Mouse (Mus musculus) telencephalon, adult 2 months (tissue): ENCODE data around the gene Ms4a3.
A peak's percentile ranks its signal among the peaks of the same experiment; 100 is the strongest.

ENCODE experiments used
- DNase-seq: peaks from one replicate; pipeline ENCODE4 v3.0.0-alpha.2; 2011; ENCODE audit warnings: low read depth, low spot score

Gene Ms4a3

DNA sequence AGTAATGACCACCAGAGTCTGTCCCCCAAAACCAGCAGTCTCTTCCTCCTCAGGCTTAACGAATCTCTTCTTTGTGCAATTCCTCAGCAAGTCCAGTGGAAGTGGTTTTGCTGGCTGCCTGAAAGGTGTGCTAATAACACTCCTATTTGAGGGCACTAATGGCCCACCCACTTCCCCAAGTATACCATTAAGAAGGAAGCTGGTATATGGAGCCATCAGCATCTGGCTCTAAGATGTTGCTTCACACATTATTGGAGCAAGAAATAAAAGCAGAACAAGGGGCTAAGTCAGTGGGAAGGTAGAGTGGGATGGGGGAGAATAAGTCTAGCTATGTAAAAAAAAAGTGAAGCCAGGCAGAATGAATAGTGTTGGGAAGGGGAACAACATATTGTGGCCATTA is at the start of gene Ms4a3:
TSS of gene Ms4a3 (minus strand) at position 120 of the 400 bp plus-strand sequence.
- no peak for DNase-seq

DNA sequence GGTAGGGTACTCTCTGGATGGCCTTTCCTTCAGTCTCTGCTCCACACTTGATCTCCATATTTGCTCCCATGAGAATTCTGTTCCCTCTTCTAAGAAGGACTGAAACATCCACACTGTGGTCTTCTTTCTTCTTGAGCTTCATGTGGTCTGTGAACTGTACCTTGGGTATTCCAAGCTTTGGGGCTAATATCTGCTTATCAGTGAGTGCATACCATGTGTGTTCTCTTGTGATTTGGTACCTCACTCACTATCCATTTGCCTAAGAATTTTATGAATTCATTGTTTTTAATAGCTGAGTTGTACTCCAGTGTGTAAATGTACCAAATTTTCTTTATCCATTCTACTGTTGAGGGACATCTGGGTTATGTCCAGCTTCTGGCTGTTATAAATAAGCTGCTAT is 20.9 kb upstream of the Ms4a3 start:
- DNase-seq, result no peak

DNA sequence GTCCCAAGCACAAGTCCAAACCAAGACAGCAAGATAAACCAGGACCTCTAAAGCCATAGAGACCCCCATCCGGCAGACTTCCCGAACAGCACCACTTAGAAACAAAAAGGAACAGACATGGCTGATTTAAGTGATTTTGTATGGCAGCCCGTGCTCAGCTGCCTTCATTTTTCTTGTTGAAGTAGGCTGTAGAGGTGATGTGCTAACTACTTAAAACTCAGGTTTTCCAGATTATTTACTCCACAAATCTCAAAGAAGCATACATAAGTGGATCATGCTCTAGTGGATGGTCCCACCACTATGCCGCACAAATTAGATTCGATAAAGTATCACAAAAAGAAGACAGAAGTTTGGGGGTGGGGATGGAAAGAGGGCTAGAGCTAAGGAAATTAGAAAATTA is 19.8 kb upstream of the Ms4a3 start, which contains the start of gene Oosp2:
TSS of gene Oosp2 (minus strand) at position 101 of the 400 bp plus-strand sequence.
- DNase-seq, result no peak

DNA sequence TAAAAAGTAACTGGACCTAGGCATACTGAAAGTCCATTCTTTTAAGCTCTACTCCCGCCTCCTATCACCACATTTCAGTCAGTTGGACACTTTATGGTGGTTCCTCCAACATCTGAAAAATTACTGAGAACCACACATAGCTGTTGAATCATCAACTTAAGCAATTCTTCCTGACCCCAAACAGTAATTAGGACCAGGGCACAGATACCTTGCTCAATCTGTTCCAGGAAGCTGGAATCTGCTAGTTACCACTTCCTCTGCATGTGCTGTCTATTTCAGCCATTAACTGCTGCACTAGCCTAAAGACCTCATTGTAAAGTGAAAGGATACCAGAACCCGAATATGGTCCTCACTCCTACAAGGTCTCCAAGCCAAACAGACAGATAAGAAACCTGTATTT is 18.5 kb upstream of the Ms4a3 start:
- DNase-seq, result no peak

DNA sequence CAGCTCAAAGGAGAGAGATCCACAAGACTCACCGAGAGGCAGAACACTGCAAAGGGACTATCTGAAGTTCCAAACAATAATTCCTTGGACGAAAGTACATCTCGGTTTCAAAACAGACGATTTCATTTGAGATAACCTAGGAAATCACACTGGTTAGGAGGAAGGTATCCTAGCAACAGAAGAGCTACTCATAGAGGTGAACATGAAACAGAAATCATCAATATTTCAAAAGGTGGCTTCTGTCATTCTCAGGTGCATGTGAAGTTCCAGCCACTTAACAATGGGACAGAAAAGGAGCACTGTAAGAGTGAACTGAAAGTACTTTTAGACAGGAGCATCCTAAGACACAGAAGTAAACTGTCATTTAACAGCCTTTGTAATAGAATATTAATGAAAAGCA is 8.9 kb upstream of the Ms4a3 start:
- DNase-seq, result no peak

DNA sequence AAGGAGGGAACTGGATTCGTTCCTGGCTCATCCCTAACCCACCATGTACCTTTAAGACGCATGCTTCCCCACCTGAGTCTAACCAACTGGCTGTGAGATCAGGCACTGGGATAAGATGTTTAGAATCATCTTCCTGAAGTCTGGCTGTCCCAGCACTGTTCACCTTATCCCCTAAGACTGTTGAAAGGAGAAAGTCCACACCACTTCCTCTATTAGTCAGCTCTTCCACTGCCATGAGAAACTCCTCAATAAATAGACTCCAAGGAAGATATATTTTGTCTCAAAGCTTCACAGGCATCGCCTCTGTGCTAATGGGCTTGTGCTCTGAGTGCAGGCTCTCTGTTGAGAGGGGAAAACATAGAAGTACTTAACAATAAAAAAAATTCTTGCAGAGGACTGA is 5.5 kb upstream of the Ms4a3 start:
- DNase-seq, result no peak

DNA sequence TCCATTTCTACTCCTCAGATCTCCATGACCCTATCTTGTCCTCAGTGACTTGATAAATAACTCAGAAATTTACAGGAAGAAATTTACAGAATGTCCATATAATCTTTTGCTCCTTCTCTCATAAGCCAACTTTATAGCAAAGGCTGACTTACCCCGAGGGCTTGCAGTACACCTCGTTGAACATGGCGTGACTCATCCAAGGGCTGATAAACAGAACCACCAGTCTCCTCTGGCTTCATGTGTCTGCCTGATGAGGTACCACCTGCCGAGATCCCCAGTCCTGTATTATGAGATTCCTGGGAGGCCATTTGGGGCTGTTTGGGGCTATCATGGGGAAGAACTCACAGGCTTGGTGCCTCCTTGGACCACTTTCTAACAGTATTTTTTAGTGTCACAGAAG is 1.6 kb downstream of the Ms4a3 start:
- no peak for DNase-seq

DNA sequence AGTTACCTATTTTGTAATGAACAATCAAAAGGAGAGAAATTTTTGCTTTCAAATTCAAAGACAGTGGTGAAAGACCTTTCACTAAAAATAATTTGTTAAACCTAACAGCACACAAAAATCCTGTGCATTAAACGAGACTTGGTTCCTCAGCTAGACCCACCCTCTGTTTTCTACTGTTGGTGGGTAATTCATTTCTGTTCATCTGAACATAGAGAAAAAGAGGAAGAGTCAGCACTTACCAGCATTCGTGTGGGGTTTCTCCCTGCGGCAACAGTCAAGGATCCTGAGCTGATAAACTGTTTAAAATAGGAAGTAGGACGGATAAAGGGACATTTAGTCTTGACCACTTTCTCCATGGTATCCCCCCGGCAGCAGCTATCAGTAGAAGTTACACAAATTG is 5.1 kb downstream of the Ms4a3 start:
- DNase-seq, result no peak

DNA sequence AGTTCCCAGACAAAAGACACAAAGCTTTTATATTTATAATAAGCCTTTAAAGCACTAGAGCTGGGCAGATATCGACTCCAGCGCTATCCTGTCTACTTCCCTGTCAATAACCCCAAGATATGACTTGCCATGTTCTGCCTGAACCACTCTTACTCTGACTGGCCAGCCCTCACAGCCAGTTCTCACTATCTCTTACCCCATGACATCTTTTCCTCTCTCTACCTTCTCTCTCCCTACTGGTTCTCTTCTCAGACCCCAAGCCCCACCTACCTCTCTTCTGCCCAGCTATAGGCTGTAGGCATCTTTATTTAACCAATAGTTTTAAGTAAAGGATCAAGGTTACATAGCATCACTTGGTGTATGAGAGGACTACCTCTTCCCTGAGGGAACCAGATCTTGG is 6.3 kb downstream of the Ms4a3 start:
- DNase-seq, result no peak

DNA sequence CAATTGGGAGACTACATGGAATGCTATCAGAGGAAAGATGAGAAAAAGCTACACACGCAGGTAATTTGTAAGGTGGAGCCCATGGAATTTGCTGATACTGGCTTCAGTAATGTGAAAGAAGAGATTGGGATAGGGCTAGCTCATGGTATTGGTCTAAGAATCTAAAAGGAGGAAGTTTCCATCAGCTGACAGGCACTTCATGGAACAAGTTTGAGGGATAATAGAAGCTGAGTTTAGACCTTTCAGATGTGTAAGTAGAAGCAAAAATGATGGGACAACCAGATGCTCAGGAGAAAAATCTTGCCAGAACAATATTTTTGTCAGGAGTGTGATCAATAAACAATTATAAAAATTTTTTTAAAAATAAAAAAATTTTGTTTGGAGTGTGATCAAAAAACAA is 6.9 kb downstream of the Ms4a3 start:
- no peak for DNase-seq

DNA sequence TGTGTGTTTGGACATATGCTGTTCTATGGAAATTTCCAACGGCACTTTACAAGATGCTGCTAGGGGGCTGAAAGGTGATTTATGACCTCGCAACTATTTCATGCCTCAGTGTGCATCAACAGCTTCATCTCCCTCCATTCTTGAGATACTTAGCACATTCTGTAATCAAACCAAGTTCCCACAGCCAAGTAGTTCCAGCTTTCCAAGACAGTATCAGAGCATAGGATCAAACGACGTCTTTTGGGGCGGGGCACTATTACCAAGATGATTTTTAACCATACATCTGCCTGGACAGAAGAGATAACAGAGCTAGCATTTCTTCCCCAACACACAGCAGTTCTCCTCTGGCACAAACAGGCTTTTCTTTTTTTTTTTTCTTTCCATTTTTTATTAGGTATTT is 15.4 kb downstream of the Ms4a3 start:
- no peak for DNase-seq

DNA sequence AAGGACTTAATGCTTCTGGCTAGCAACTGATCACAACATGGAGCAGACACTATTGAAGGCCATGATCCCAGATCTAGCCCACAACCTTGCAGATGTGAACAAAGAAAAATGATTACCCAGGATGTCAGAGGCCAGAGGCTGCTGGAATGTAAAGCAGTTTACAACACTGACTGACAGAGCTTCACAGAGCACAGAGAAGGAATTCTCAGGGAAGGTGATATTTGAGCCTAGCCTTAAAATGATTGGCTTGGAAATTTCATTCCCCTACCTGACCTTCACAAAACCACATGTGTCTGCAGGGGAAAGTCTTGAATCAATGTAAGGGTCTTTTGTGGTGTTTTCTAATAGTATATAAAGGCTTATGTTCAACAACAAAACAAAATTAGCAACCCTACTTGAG is 15.9 kb downstream of the Ms4a3 start:
- no peak for DNase-seq

DNA sequence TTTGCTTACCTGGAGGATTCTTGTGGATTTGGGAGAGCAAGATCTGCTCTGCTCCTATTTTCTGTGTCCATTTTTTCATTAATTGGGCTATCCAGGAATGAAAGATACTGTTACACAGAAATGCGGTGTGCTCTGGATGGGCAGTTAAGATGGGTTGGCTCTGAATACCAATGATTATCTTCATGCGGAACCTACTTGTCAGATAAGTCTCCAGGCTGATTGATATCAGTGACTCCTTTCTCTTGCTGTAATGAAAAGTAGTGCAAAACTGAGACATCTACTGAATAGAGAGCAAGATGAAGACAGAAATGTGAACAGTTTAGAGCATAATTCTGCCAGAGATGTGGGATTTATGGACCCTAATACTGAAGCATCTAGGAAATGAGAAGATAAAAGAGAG is 17.1 kb downstream of the Ms4a3 start, which contains the start of gene Ms4a2:
TSS of gene Ms4a2 (minus strand) at position 169 of the 400 bp plus-strand sequence.
- DNase-seq, result no peak

DNA sequence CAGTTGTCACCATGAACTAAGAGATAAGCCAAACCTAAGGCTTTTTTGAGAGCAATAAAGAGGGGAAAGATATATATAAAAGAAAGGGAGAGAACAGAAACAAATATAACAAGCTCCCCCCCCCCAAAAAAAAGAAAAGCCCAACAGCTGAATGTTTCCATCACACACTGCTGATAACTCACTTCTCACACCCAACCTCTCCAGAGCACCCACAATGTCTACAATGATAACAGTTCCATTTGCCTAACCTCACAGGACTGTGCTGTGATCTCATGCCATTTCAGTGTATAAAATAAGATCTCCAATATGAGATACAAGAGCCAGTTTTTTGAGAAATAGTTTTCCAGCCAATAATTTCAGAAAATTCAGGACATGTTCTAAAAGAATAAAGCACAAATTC is 22.7 kb downstream of the Ms4a3 start:
- no peak for DNase-seq

DNA sequence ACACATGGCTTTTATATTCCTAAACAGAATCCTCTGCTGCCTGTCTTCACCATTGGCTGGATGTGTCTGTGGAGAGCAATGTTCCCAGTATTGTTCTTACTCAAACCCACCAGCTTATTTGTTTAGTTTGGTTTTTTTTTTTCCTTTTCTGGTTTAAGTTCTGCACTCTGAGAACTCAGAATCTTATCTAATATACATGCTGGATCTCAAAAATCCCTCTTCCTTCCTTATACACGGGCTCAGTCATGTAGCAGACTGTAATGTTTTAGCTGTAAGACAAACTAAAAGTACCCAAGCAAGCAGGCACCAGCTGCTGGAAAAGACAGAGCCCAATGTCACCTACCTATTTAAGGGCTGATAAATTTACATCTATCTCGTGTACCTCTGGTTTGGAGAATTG is 25.8 kb downstream of the Ms4a3 start:
- DNase-seq, result no peak

DNA sequence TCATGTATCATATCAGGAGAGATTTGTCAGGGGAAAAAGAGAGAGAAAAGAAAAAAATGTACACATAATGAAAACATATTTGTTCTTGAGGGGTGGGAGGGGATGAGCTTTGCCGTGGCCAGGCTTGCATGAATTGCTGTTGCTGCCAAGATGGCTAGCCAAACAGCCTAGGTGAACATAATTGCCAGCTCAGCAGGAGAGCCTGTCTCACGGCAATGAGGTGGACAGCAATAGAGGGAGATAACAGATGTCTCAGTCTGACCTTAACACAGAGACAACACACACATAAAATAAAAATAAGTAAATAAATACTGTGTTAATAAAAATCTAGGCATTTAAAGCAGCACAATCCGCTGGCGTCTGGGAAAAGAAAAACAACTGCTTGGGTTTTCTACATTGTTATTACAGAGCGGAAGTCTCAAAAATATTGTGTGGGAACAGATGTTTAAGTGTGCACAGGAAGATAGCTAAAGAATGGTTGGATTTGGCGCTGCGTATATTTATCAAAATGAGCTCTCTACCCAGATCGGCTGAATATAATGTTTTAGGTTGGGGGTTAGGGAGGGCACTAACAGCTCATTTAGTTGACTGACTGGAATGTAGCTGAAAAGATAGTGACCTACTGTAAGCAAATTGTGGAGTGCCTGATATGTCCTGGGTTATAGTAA is 26.7 kb downstream of the Ms4a3 start:
- DNase-seq, result no peak

DNA sequence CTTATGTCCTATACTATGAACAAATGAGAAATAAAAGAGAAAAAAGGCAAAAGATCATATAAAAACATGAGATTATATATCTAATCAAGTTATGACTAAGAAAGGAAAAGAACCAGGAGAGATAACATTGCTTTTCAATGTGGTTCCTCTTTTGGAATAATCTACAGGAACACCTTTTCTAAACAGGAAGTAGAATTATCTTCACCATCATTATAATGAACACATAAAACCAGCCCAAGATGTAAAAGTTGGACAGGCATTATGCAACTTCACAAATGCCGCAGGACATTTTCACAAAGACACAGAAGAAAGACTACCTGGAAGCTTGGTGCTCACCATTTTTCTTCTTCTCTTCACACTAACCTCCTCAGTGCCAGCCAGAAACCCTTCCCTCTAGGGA is 27.6 kb downstream of the Ms4a3 start:
- no peak for DNase-seq

DNA sequence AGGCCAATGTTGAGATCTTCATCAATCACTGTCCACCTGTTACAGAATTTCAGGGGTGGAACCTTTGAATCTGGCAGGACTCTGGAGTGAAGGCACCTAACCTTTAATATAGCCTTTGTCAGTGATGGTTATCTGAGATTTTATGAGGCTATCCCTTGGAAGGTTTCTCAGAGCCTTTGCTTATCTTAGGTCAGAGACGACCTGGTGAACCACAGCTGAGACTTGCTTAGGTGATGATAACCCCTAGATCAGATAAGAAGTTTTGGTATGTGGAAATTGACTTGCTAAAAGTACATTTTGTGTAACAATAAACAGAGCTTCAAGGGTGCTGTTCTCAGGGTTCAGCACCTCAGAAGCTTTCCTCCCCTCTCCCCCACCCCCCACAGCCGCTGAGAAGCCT is 28.4 kb downstream of the Ms4a3 start:
- no peak for DNase-seq

DNA sequence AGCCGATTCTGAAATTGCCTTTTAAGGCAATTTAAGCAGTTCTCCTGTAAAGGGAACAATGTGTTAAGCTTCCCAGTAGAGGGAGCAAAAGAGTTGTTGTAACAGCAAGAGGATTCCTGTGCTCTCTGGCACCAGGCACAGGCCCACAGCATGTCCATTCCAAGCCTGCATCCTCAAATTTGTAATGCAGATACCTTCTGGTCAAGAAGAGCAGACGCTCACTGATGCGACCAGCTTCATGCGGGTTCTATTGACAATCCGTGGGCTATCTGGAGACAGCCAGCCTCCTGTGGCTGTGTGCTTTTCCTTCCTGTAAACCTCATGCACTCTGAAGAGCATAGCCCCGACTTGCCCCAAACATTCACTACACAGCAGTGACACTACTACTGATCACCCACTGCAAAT is 29.1 kb downstream of the Ms4a3 start:
- peak; percentile 55 for DNase-seq

DNA sequence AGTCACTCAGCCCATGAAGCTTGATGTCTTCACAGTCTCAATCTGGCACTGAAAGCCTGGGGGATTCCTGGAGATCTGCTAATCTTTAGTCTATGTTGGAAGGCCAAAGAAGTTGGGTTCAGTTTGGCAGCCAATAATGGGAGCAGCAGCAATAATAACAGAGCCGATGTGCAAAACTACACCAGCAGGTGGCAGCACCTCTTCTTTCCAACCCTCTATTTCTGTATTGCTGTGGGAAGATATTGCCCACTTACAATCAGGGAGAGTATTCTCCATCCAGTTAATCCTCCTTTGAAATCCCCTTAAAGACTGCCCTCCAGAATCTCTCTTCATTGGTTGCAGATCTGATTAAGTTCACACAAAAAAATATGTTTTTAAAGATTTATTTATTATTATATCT is 32.5 kb downstream of the Ms4a3 start:
- DNase-seq, result no peak

DNA sequence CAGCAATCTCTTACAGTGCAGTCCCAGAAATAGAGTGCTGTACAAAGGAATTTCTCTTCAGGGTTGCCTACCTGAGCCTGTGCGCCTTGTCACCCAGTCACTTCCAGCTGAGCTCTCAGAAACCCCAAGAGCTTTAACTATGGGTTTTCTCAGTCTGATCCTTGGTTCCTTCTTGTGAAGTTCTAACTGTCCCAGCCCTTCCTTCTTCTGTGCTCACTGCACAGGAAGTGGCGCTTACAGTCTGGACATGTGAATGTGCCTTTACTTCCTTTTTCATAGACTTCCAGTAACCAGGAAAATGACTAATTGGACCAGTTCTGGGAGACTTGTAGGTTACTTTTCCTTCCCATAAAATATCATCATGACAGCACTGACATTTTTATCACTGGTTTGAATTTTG is 36.0 kb downstream of the Ms4a3 start, which contains the start of gene Ms4a6d:
TSS of gene Ms4a6d (minus strand) at position 247 of the 400 bp plus-strand sequence.
- no peak for DNase-seq

DNA sequence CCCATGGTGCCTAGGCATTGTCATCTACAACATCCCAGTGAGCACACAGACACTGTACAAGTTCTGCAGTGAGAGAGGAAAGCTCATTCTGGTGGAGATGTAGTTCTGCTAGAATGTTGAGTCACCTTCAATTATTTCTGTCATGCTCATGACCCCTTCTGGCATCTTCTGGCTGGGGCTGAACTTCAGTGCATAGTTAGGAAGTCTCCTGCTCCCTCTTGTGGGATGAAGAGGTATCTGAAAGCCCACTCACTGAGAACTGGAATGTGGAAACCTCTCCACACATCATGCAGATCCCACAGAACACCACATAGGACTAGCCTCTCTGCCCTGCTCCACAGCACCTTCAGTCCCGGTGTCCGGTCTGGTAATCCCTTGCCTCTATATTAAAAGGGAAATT is 38.6 kb downstream of the Ms4a3 start:
- no peak for DNase-seq

DNA sequence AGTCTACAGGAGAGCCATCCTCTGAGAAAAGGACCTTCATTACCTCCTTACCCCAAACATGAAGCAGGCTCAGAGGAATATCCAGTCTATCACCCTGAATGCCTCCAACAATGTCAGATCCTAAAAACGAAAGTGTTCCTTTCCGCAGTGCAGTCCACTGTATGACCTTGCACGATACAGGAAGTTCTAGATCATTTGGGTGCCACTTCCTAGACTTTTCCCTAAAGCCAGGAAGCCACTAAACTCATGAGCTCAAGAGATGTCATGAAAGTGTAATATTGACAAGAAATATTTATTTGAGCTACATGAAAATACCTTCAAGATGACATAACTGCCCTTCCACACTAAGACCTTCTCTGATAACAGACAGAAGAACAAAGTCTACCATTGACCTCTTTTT is 39.3 kb downstream of the Ms4a3 start:
- DNase-seq, result no peak

DNA sequence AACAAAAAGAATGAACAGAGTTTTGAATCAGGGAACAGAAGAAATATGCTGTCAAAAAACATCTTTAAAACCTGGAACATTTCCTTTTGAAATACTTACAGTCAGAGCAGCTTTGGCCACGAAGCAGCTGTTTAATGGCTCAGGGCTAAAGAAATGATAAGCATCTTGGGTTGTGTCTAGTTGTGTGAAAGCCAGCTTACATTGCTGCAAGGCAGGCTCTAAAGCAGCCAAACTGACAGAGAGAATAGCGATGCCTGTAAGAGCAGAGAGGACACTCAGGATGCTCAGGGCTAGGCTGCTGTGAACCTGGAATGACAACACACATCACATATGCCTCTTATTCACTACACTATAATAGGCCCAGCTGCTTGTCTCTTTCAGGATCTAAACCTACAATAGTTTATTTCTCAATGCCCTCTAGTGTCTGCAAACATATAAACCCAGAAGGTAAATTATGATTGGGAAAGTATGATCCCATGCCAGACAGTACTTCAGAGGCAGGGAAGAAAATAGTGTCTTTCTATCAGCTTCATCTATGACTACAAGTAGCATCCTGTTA is 50.7 kb downstream of the Ms4a3 start:
- no peak for DNase-seq
